Mouse (Mus musculus): ENCODE results near the gene Ing5. TPM values are rescaled to one million over a fixed set of nuclear protein-coding genes. Genes with fewer than 3 reads are reported as not detected.

Gene Ing5
- total and polyA plus RNA-seq, 3 experiments = 13.7 to 18.7 (median 16.2) TPM

GRCm38 (mm10) chr1:93767600-93767999 is 36.2 kb upstream of the Ing5 start:
- DNase-seq (ENCODE audit: extremely low read depth) = no peak
- Histone ChIP-seq H3K79me2 (replicated peaks; ENCODE audit: control insufficient read depth, extremely low read depth, insufficient read depth, poor library complexity, severe bottlenecking) (peaks cover 7% of the 10 kb centered on the region; the same call in 1 of the 2 replicates), H3K4me2 (ENCODE audit: insufficient read depth, low read depth, poor library complexity, severe bottlenecking) (no peak overlapping the region), H3K4me1 (ENCODE audit: control insufficient read depth in 1 of 2, insufficient read depth in 2 of 2) (no peaks in the 10 kb centered on the region), H3K27ac (ENCODE audit: insufficient read depth, low read depth) (no peak overlapping the region), H3K36me3 (replicated peaks in 1 of 2; ENCODE audit: control insufficient read depth in 1 of 2, insufficient read depth in 1 of 2, low read length in 1 of 2) (peaks cover 17 to 45% of the 10 kb centered on the region in 2 experiments), H3K9ac (ENCODE audit: insufficient read depth, low read depth) (no peak overlapping the region), H3K27me3 (replicated peaks) (no peaks in the 10 kb centered on the region), H3K9me3 (replicated peaks; ENCODE audit: low read length) (peaks cover 3% of the 10 kb centered on the region), H3K4me3 (replicated peaks in 1 of 3; ENCODE audit: low read depth in 2 of 3, low read length in 2 of 3, poor library complexity in 1 of 3) (no peak overlapping the region)
- in situ Hi-C loops (cut with MboI; ENCODE audit: low pct_ligation_motif_present, low pct_unique_long_range_greater_than_20kb, low sequenced_read_pairs) = no loop called here
- no peak for TF ChIP-seq SIN3A (IDR thresholded peaks at IDR 0.05; ENCODE audit: low read length)
- TF ChIP-seq ETS1 (conservative IDR thresholded peaks at IDR 0.05; ENCODE audit: low read depth, low read length) = no peak
- no peak for TF ChIP-seq TBP (conservative IDR thresholded peaks at IDR 0.05; ENCODE audit: low read depth, low read length)
- no peak for TF ChIP-seq ZC3H11A (IDR thresholded peaks at IDR 0.05; ENCODE audit: low read depth, low read length)
- TF ChIP-seq E2F4 (IDR thresholded peaks at IDR 0.05; ENCODE audit: insufficient replicate concordance, low read depth, low read length) = no peak
- TF ChIP-seq NRF1 (IDR thresholded peaks at IDR 0.05; ENCODE audit: low read depth, low read length) = no peak
- no peak for TF ChIP-seq MAZ (IDR thresholded peaks at IDR 0.05; ENCODE audit: low read depth, low read length)
- TF ChIP-seq POLR2AphosphoS2 (IDR thresholded peaks at IDR 0.05; ENCODE audit: low read depth, low read length) = no peak
- TF ChIP-seq MYC (IDR thresholded peaks at IDR 0.05; ENCODE audit: low read depth, low read length) = no peak
- TF ChIP-seq JUN (IDR thresholded peaks at IDR 0.05; ENCODE audit: insufficient read depth, low read depth, low read length) = no peak
- no peak for TF ChIP-seq MXI1 (IDR thresholded peaks at IDR 0.05; ENCODE audit: low read depth, low read length)
- TF ChIP-seq HCFC1 (IDR thresholded peaks at IDR 0.05; ENCODE audit: low read depth, low read length) = no peak
- no peak for TF ChIP-seq MAX (IDR thresholded peaks at IDR 0.05; ENCODE audit: low read length)
- no peak for TF ChIP-seq KAT2A (IDR thresholded peaks at IDR 0.05; ENCODE audit: insufficient replicate concordance, low read length)
- no peak for TF ChIP-seq UBTF (IDR thresholded peaks at IDR 0.05; ENCODE audit: low read depth, low read length)
- no peak for TF ChIP-seq CHD1 (IDR thresholded peaks at IDR 0.05; ENCODE audit: low read depth, low read length)
- dilution Hi-C loops (cut with MboI; ENCODE audit: extremely low pct_ligation_motif_present, extremely low pct_unique_long_range_greater_than_20kb, low sequenced_read_pairs) = no loop called here

GRCm38 (mm10) chr1:93769901-93770300 is 33.9 kb upstream of the Ing5 start:
- dilution Hi-C loops (cut with MboI; ENCODE audit: extremely low pct_ligation_motif_present, extremely low pct_unique_long_range_greater_than_20kb, low sequenced_read_pairs) (no loop called here), in situ Hi-C loops (cut with MboI; ENCODE audit: low pct_ligation_motif_present, low pct_unique_long_range_greater_than_20kb, low sequenced_read_pairs) (no loop called here)
- Histone ChIP-seq H3K4me1 (ENCODE audit: control insufficient read depth in 1 of 2, insufficient read depth in 2 of 2) (no peaks in the 10 kb centered on the region), H3K79me2 (replicated peaks; ENCODE audit: control insufficient read depth, extremely low read depth, insufficient read depth, poor library complexity, severe bottlenecking) (peaks cover 7% of the 10 kb centered on the region; the same call in 1 of the 2 replicates), H3K27me3 (replicated peaks) (no peaks in the 10 kb centered on the region), H3K36me3 (replicated peaks in 1 of 2; ENCODE audit: control insufficient read depth in 1 of 2, insufficient read depth in 1 of 2, low read length in 1 of 2) (peaks cover 24 to 65% of the 10 kb centered on the region in 2 experiments), H3K4me2 (ENCODE audit: insufficient read depth, low read depth, poor library complexity, severe bottlenecking) (no peak overlapping the region), H3K9me3 (replicated peaks; ENCODE audit: low read length) (peaks cover 3% of the 10 kb centered on the region), H3K4me3 (replicated peaks in 1 of 3; ENCODE audit: low read depth in 2 of 3, low read length in 2 of 3, poor library complexity in 1 of 3) (no peak overlapping the region), H3K9ac (ENCODE audit: insufficient read depth, low read depth) (no peak overlapping the region), H3K27ac (ENCODE audit: insufficient read depth, low read depth) (no peak overlapping the region)
- no peak for TF ChIP-seq TCF12 (IDR thresholded peaks at IDR 0.05; ENCODE audit: low read depth, low read length)
- no peak for TF ChIP-seq ETS1 (conservative IDR thresholded peaks at IDR 0.05; ENCODE audit: low read depth, low read length)
- DNase-seq (ENCODE audit: extremely low read depth) = no peak

Data from CH12.LX (cell line).